Mouse (Mus musculus): ENCODE measurements at regions not wholly inside any gene's neighbourhood (a gene's known extent, or its start where the extent isn't known, plus 50 kb on each side); places are given as distances from the start of the nearest gene placed in this dataset.

DNA sequence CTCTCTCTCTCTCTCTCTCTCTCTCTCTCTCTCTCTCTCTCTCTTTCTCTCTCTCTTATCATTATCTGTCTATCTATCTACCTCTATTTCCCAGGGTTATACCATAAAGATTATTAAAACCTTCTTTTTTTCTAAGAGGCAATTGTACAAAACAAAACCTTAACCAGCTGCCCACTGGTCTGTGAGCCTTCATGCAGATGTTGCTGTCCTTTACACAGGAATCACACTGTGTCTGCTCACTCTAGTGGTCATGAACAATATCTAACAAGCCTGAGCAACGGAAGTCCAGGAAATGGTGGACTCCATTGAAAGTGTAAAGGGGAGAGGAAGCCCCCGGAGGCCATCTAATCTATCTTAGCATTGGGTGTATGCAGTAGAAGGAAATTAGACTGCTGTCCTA is 156.9 kb upstream of the Sox11 start:
- DNase-seq (ENCODE audit: low read depth): no peak

DNA sequence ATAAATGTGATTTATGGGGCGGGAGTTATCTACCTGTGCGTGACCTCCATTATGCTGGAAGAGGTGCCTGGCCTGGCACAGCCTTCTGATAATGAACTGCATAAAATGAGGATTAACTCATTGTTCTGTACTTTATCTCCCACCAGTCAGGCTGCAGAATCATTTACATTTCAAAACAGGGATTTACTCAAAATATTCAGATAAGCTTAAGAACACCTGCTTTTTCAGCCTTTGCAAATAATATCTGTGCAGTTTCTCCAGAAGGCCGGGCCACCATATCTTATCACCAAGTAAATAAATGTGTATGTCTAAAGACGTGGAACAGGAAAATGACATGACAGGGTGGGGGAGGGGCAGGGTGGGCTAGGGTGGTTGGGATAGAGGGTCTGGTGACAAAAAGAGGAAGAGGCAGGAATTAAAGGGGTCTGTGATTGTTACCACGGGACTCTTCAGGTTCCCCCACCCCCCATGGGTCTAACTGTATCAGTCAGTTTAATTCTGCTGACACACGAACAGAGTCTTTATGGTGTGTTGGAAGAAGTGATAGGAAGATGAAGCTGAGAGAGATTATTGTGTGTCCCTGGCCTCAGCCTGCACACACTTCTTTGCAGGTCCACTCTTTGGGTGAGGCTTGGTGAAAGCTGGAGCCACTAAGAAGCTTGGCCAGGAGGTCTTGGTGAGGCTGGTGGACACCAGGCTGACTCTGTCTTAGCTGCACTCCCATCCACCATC is 154.6 kb upstream of the Sox11 start:
- DNase-seq (ENCODE audit: low read depth): no peak

DNA sequence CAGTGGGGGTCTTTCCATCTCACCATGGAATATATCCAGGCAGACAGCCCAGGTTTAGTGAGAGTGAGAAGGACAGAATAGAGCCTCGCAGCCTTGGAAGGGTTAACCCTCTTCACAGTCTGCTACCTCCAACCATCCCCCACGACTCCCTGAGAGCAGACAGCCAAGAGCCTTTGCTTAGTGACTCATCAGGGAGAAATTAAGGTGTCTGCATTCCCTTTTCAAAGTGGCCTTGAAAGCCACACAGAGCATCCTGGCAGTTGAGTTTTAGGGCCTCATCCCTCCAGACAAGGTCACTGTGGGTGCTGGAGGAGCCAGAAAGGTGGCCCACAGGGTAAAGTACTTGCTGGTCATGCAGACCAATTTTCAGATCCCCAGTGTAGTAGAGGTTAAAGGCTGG is 149.9 kb upstream of the Sox11 start:
- DNase-seq (ENCODE audit: low read depth): no peak

DNA sequence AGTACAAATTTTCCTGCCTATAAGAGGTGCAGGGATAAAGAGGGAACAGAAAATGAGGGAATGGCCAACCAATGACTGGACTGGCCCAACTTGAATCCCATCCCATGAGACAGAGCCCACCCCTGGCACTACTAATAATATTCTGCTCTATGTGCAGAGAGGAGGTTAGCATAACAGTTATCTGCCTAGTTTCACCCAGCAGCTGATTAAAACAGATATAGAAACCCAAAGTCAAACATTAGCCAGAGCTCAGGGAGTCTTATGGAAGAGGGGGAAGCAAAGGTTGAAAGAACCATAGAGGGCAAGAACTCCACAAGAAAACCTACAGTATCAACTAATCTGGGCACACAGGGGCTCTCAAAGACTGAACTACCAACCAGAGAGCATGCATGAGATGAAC is 138.9 kb upstream of the Sox11 start:
- no peak for DNase-seq (ENCODE audit: low read depth)

DNA sequence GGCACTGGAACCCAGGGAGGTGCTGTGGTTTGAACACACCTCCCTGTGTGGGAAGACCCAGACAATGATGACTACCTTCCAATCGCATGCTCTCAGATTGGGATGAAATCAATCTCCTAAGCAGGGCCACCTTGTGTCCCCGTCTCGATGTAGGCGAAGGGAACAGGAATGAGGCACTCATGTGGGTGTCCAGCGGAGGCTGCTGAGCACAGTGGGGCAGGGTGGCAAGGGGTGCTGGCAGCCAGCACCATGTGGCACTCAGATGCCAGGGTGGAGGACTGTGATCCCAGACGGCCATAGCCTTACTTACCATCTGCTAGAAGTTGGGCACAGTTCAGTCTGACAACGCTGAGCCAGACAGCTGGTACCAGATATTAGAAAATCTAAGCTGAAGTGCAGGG is 137.2 kb upstream of the Sox11 start:
- DNase-seq (ENCODE audit: low read depth): no peak

DNA sequence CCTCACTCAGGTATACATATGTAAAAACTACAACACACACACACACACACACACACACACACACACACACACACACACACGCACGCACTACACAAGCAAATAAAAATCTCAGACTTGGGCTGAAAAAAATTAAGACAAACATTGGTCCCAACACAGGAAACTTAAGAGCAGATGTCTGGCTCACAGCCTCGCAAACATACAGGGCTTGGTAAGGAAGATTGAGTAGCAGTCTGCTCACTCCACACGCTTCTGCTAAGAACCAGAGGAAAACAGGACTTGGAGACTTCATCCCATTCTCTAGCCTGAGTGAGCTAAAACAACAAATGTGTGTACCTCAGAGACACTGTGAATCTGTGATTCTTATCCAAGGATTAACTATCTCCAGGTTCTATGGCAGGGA is 132.3 kb upstream of the Sox11 start:
- no peak for DNase-seq (ENCODE audit: low read depth)

DNA sequence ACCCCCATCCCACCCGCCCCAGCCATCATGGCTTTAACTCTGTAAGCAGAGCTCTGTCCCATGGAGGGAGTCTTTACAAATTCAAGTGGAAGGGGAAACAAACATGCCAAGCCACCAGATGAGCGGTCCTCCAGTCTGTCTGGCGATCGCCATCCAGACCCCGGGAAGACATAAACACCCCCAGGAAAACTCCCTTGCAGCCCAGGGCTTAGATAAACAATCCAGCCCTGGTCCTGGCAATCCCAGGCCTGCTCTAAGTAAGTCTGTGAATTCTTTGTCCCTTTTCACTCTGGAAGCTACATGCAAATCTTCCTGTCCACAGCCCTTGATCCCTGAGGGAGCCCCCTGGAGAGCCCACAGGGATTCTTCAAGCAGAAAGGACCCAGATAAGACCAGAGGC is 129.2 kb upstream of the Sox11 start:
- no peak for DNase-seq (ENCODE audit: low read depth)

DNA sequence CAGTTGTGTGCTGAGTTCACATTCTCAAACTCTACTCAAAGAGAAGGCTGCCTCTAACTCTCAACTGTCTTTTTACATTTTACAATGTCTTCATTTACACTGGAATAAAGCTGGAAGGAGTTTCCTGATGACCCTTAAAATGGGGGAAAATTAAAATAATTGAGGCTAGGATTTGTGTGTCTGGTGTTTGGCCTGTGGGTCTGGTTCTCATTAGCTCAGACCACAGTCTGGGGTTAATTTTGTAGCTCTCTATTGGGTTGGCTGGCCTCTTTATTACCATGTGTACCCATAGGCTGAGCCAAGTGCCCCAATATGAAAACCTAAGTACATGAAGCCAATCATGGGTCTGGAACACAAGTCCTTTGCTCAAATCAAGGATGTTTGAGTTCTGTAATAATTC is 128.0 kb upstream of the Sox11 start:
- DNase-seq (ENCODE audit: low read depth): no peak

DNA sequence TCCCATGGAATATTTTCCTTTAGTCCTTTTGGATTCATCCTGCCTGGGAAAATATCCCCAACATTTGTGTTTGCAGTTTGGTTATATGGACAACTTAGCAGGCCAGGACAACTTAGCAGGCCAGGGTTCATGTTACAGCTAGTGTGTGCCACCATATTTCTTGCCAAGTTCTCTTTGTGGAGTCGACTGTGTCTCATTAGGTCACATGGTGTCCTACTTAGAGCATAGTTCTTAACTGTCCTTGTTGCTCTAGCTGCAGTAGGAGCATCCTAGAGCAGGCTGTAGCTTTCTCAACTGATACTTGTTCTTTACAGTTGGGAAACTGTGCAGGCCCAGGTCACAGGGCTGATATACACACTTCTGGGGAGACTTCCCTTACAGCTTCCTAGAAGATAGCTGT is 126.4 kb upstream of the Sox11 start:
- DNase-seq (ENCODE audit: low read depth): no peak

DNA sequence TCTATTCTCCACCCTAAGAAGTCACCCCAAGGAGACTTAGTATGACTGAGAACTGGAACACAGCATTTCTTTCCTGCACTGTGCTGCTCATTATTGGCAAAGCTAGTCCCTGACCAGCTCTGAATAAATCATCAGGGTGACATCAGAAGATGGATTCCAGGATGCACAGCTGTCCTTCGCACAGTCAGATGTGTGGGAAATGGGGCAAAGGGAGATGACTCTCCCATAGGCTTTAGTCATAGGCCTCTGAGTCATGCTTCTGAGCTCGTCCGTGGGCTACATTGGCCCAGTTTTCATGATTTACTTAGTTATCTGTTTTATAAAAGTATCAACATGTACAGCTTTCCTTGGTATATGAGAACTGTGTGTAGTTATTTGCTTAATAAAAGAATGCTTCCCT is 125.8 kb upstream of the Sox11 start:
- DNase-seq (ENCODE audit: low read depth): no peak

DNA sequence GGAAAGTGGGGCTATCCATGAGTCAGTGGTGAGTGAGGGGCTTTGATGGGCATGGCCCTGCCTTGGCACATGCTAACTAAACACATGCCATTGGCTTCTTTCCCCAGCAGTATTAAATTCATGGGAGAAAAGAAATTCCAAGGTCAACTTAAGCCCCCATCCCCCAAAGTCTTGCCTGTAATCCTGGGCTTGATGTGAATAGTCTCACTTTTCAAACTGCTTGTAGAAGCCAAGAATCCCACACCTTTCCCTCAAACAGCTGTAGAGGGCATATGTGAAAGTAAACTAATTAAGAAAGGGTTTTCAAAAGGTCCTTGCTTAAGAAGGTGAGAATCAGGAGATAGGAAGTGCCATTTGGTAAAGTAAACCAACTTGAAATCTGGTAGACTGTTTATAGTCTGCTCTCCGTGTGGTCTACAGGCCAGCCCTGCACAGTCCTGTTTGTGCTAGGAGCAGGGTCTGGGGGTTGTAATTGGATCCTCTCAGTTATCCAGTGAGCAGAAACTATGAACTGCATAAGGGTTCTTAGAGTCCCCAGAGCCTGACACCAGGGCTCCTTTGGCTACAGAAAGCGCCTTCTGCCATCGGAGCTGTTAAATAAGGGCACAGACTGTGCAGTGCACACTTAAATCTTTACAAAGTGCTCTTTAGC is 123.3 kb upstream of the Sox11 start:
- no peak for DNase-seq (ENCODE audit: low read depth)

DNA sequence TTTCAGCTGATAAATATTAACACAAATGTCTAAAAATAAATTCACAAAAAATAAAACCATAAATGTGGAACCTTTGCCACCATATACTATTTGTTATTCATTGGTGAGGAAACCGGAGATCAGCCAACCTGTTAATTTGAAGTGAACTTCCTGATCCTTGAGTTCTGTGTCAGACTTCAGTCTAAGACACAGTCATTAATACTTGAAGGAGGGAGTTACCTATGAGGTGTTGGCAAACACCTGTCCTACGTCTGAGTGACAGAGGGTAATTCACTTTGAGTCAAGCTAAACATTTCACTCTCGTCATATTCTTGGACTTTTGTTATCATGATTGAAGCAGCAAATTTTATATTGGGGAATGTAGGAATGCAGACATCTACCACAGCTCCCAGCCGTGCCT is 116.3 kb upstream of the Sox11 start:
- no peak for DNase-seq (ENCODE audit: low read depth)

DNA sequence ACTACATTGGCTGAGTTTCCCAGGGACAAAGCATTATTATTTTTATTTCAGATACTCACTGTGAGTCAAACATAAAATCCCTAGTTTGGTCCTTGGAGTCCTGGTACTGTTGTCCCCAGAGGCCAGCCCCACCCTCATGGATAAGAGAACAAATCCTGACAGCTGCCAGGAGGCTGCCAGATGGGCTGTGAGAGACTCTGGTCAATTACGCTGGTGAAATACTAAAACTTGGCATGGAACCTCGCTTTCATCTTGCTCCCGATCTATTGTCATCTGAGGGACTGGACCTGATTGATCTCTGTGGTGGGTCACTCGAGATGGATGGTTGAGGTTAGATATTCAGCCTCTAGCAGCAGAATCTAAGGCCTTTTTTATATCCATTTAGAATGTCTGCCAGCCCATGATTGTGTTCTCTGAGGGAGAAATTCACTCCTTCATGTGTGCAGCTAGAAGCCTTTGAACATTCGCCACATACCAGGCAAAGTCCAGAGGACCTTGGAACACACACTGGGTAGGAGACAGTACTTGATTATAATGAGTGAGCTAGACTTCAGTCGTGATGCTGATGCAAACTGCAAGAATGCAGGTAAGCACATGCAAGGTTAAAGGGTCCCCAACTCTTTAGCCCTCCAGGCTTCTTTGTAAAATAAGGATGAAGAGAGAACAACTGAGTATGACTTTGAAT is 95.4 kb upstream of the Sox11 start:
- DNase-seq (ENCODE audit: low read depth): no peak

DNA sequence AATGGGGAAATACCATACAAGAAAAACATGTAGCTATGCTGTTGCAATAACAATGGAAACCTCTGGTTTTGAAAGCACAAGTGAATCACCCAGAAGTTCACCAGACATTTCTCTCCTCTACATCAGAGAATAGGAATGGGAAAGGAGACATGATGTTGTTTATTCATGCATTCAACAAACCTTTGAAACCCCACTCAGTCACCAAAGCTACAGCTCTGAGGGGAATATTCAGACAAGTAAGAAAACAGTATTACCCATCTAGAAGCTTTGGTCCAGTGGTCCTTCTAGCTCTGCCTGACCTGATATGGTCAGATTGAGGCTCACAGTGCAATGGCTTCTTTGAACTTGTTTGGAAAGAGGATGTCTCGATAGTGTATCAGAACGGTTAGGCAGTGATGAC is 89.0 kb upstream of the Sox11 start:
- DNase-seq (ENCODE audit: low read depth): no peak

DNA sequence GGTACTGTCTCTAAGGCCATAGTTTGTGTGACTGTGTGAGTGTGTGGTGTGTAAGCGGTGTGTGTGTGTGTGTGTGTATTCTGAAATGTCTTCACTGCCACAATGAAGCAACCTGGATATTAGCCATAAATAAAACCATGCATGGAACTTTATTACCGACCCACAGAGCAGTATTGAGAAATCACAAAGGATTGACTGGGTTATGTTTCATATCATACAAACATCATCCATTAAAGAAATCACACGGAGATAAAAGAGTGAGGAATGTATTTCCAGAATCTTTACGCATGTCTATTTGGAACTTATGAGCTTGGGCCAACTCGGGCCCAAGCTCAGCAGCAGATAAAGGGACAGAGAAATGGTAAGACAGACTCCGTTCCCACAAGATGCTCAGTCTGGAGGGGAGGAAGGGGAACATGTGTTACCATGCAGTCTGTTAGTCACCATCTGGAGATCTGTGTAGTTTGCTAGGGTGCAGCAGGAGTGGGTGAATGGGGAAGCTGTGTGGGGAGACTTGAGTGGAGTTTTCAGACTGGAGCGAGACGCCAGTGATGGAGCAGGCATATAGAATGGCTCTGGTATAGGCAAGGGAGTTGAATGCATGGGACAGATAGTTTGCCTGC is 75.1 kb upstream of the Sox11 start:
- no peak for DNase-seq (ENCODE audit: low read depth)

DNA sequence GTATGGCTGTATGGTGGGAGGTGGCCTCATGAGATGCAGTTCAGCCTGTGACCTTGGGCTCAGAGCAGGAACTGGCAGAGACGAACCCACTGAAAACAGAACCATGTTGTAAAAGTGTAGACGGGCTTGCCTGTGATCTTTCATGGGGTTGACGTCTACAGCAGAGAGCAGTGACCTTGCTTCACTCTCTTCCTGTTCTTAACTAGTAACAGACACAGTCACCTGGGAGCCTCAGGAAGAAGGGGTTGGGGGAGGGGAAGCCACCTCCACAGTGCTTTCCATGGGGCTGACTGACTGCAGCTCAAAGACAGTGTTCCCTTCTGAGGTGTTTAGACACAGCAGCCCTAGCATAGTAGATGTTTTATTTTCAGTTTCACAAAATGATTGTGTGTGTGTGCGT is 68.2 kb upstream of the Sox11 start:
- no peak for DNase-seq (ENCODE audit: low read depth)

DNA sequence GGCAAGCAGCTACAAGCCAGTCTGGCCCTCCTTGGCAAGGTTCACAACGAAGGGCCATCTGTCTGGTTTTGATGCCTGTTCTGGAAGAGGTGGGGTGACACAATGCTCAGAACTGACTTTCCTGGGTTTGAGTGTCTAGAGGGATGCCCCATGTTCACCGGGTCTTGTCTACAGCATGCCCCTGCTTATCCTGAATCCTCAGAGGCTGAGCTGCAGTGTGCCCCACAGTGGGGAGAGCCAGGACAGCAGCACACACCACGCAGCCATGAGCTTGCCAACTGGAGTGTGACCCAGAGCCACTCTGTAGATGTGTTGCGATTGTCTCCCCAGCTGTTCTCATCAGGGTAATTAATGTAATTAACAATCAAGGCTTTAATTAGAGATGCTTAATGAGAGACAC is 66.1 kb upstream of the Sox11 start:
- DNase-seq (ENCODE audit: low read depth): no peak

DNA sequence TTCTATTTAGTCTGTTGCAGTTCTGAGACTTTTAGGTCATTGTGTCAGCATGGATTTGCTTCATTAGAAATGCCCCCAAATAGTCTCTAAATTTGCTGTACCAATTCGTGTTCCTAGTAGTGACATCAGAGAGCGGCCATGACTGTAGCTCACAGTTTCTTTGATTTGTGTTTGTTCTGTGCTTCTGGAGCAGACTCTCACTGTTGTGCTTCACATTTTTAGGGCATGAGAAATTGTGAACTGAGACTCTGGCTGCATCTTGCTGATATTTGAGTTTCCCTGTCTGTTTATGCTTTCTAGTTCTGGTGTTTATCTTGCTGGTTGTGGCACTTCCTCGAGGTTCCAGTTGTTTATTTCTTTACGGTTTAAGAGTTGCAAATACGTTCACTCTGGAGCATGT is 57.0 kb upstream of the Sox11 start:
- no peak for DNase-seq (ENCODE audit: low read depth)
